In the genomic region with DNA sequence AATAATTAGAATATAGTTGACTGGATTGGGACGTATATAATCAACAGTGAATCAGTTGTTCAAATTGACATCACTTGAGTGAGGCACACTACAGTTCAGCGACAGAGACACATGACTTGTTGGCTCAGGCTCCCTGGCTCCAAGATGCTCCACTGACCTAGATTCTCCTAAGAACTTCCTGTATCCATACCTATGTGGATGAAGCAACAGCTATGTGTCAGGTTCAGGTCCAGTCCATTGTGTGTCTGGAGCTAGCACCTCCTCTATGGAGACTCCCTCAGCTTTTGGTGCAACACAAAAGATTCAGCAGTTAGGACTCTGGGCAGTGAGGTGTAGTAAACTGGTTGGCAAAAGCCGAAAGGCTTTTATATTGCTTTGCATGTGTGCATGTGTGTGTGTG, we compare ENCODE assay signal across 13 mouse cellular contexts.
DNase-seq lines count a peak whose midpoint lies in the region; ATAC-seq and TF ChIP-seq lines count a peak whose summit lies in the region.
"Had no signal": no experiment of that assay in that cellular context is flagged by ENCODE, and none has a peak within 500 bp of the region (broad histone marks: within the 10 kb centered on the region; RNA-seq: fewer than 3 reads in every experiment).

No protein-coding gene starts in this region.

- TF ChIP-seq CTCF in gastrocnemius, adult 2 months (IDR thresholded peaks at IDR 0.05): no peak
- no peak for TF ChIP-seq CTCF in stomach, postnatal 0 days (IDR thresholded peaks at IDR 0.05; ENCODE audit: low read depth)

- H3K36me3 ChIP-seq in intestine, embryonic 14.5 days (ENCODE audit: control insufficient read depth, insufficient read depth, low read length): no peaks in the 10 kb centered on the region
- no peaks in the 10 kb centered on the region for H3K36me3 ChIP-seq in intestine, embryonic 15.5 days
- H3K36me3 ChIP-seq in stomach, postnatal 0 days (ENCODE audit: control insufficient read depth, insufficient read depth, low read length): no peaks in the 10 kb centered on the region
- H3K36me3 ChIP-seq: G1E had no signal

- H3K4me2 ChIP-seq in intestine, embryonic 14.5 days (ENCODE audit: low read length): no peak overlapping the region
- no peak overlapping the region for H3K4me2 ChIP-seq in intestine, embryonic 15.5 days (replicated peaks)
- H3K4me2 ChIP-seq in stomach, postnatal 0 days (replicated peaks; ENCODE audit: low read depth): no peak overlapping the region

- H3K9ac ChIP-seq in intestine, embryonic 14.5 days (ENCODE audit: low read length): no peak overlapping the region
- no peak overlapping the region for H3K9ac ChIP-seq in intestine, embryonic 15.5 days
- no peak overlapping the region for H3K9ac ChIP-seq in stomach, postnatal 0 days (ENCODE audit: low read length)

- H3K9me3 ChIP-seq in intestine, embryonic 14.5 days (ENCODE audit: control insufficient read depth, low read length): no peaks in the 10 kb centered on the region
- no peaks in the 10 kb centered on the region for H3K9me3 ChIP-seq in intestine, embryonic 15.5 days
- H3K9me3 ChIP-seq in stomach, postnatal 0 days (ENCODE audit: control insufficient read depth, low read length): no peaks in the 10 kb centered on the region
- H3K9me3 ChIP-seq: G1E had no signal

- WGBS in intestine, embryonic 14.5 days: 88% methylated on average over 3 of the region's 3 CpGs
- WGBS in intestine, embryonic 15.5 days: 88% methylated on average over 3 of the region's 3 CpGs
- 78% methylated on average over 3 of the region's 3 CpGs for WGBS in stomach, postnatal 0 days

- ATAC-seq in intestine, embryonic 14.5 days (replicated peaks; ENCODE audit: low FRiP score, low TSS enrichment, low read depth): no peak
- ATAC-seq in intestine, embryonic 15.5 days: no peak
- no peak for ATAC-seq in stomach, postnatal 0 days (ENCODE audit: low FRiP score, low TSS enrichment)

- no peak overlapping the region for H3K4me3 ChIP-seq in gastrocnemius, adult 2 months
- no peak overlapping the region for H3K4me3 ChIP-seq in intestine, embryonic 14.5 days (ENCODE audit: low read depth, low read length)
- H3K4me3 ChIP-seq in intestine, embryonic 15.5 days (replicated peaks): no peak overlapping the region
- H3K4me3 ChIP-seq in stomach, postnatal 0 days (ENCODE audit: low read depth, low read length): no peak overlapping the region

- no peak for TF ChIP-seq EP300 in stomach, postnatal 0 days (optimal IDR thresholded peaks at IDR 0.05)

- peaks cover 22% of the 10 kb centered on the region for H3K4me1 ChIP-seq in intestine, embryonic 14.5 days (replicated peaks; ENCODE audit: control insufficient read depth, insufficient read depth, low read length)
- H3K4me1 ChIP-seq in intestine, embryonic 15.5 days (replicated peaks): peaks cover 19% of the 10 kb centered on the region
- H3K4me1 ChIP-seq in stomach, postnatal 0 days (replicated peaks; ENCODE audit: control insufficient read depth, insufficient read depth): no peaks in the 10 kb centered on the region; the same call in 1 of the 2 replicates

- peak overlapping the region; percentile 48 for H3K27ac ChIP-seq in gastrocnemius, adult 2 months
- H3K27ac ChIP-seq in intestine, embryonic 14.5 days (ENCODE audit: low read depth): no peak overlapping the region; the same call in 1 of the 2 replicates
- H3K27ac ChIP-seq in intestine, embryonic 15.5 days: no peak overlapping the region; the same call in 1 of the 2 replicates
- 0 out of 2 replicates have a peak overlapping the region, but pooled peaks have one; percentile 49 for H3K27ac ChIP-seq in stomach, postnatal 0 days (replicated peaks)

- H3K27me3 ChIP-seq in intestine, embryonic 14.5 days (replicated peaks; ENCODE audit: control insufficient read depth, insufficient read depth, low read length): no peaks in the 10 kb centered on the region
- H3K27me3 ChIP-seq in intestine, embryonic 15.5 days (replicated peaks): no peaks in the 10 kb centered on the region
- no peaks in the 10 kb centered on the region for H3K27me3 ChIP-seq in stomach, postnatal 0 days (ENCODE audit: control insufficient read depth, insufficient read depth, low read length)

- no peak for DNase-seq in gastrocnemius, adult 2 months
- DNase-seq in gastrocnemius, postnatal 25 days: no peak
- DNase-seq in intestine, embryonic 14.5 days (ENCODE audit: low spot score): peak; percentile 51
- DNase-seq in retina, postnatal 1 day: peak; percentile 46
- DNase-seq in retina, embryonic 14.5 days (ENCODE audit: low spot score): no peak
- DNase-seq in stomach, postnatal 0 days (ENCODE audit: low spot score): no peak
- DNase-seq in layer of hippocampus, adult 8-10 months (ENCODE audit: low spot score in 2 of 2): no peak
- DNase-seq: B cell, adult 2 months; kidney, adult 9 months; layer of hippocampus, adult 9-11 months; right cerebral cortex, adult 18-20 months had no signal

- intact Hi-C loops in gastrocnemius, adult 2 months (cut with DNase I): no loop called here

Comparison
In these comparisons a context has a peak if more than half of its experiments do, and no peak if none do; other contexts are left out.
1. DNase-seq: peak in intestine, embryonic 14.5 days (single experiment) and retina, postnatal 1 day (single experiment); none in gastrocnemius, adult 2 months (single experiment), gastrocnemius, postnatal 25 days (single experiment), retina, embryonic 14.5 days (single experiment), stomach, postnatal 0 days (single experiment) and layer of hippocampus, adult 8-10 months (0 of 2).
2. H3K27ac ChIP-seq: peak in gastrocnemius, adult 2 months (single experiment) and stomach, postnatal 0 days (single experiment); none in intestine, embryonic 14.5 days (single experiment) and intestine, embryonic 15.5 days (single experiment).